Mouse (Mus musculus) kidney, adult 18-20 months (tissue): ENCODE measurements around the gene Marco.

ENCODE experiments used
- DNase-seq: peaks from one replicate; pipeline ENCODE4 v3.0.0; 2021

Marco gene

GRCm38 (mm10) chr1:120435591-120435990 is 69.2 kb downstream of the Marco start:
- no peak for DNase-seq

DNA sequence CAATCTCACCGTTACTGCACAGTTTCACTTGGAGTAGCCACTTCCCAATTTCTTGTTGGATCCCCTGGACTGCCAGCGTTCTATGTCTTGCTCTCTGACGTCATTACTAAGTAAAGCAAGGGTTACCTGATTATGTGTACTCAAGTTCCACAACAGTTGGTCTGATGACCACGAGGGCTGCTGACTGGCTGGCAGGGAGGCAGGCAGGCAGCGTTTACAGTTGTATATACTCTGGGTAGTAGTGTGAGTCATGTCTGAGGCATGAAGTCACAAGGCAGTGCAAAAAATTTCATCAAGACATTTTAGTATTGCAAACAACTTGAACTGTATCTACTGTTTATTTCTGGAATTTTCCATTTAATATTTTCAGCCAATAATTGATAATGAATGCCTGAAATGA is 74.7 kb downstream of the Marco start:
- no peak for DNase-seq

GRCm38 (mm10) chr1:120425587-120425986 is 79.2 kb downstream of the Marco start:
- no peak for DNase-seq
